Mouse (Mus musculus) heart, postnatal 36 days (tissue): ENCODE measurements around the gene Abca13. TPM values are rescaled to one million over a fixed set of nuclear protein-coding genes. Genes with fewer than 3 reads are reported as not detected.
"Not testable (repeated sequence)": the region's sequence is repeated elsewhere in the genome, so short reads cannot be mapped to it uniquely, and the experiment has no call there.

Source experiments
- DNase-seq, 2 experiments: peaks; one replicate each; pipeline ENCODE4 v3.0.0; 2021 to 2022
- intact Hi-C: fragments of 180-260 bp; cut with DNase I; formaldehyde crosslinking; loops from one replicate; pipeline ENCODE4 v1.15.1; 2025
- total RNA-seq, 2 experiments: library from RNA; stranded (reverse); gene quantifications; 2 replicates each; pipeline ENCODE4 v1.2.3; 2021

The Abca13 gene
- total RNA-seq, 2 experiments from 2014 or later: not detected

- no peak for DNase-seq
- intact Hi-C loops: no loop called here
These were observed 93.5 kb downstream of the Abca13 start for GRCm38 (mm10) chr11:9285204-9285603.

- DNase-seq: no peak
- intact Hi-C loops: no loop called here
These were observed 94.0 kb downstream of the Abca13 start for GRCm38 (mm10) chr11:9285759-9286158.

DNA sequence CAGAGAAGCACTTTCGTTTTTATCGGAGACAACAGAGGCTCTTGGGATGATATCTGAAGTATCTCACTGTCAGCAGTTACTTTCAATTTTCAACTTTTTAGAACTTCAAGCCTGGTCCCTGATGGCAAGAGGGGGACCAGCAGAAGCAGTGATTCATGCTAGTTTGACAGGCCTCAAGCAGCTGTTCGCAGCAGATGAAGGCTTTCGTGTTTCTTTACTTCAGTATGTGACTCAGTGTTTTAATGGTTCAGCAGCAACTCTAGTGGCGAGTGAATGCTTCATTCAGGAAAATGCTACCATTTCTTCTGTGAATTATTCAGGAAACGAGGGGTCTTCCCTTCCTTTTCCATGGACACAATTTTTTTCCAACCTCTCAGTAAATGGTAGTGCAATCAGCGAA lies 99.4 kb downstream of the Abca13 start:
- DNase-seq: no peak
- intact Hi-C loops: no loop called here

- intact Hi-C loops: no loop called here
- no peak for DNase-seq
These were observed 107.9 kb downstream of the Abca13 start for GRCm38 (mm10) chr11:9299615-9300014.

DNA sequence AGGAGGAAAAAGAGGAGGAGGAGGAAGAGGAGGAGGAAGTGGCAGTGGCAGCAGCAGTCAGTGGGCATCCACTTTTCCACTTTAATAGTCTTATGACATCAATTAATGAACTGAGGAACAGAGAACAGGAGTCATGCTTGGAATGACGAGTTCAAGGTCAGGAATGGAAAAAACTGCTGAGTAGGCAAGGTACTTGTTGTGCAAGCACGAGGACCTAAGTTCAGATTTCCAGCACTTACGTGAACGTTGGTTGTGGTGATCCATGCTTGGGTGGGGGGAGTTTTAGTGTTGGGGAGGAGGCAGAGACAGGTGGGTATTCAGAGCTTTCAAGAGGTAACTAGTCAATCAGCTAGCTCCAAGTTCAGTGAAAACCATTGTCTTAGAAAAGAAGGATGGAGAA lies 113.7 kb downstream of the Abca13 start:
- intact Hi-C loops: no loop called here
- no peak for DNase-seq

DNA sequence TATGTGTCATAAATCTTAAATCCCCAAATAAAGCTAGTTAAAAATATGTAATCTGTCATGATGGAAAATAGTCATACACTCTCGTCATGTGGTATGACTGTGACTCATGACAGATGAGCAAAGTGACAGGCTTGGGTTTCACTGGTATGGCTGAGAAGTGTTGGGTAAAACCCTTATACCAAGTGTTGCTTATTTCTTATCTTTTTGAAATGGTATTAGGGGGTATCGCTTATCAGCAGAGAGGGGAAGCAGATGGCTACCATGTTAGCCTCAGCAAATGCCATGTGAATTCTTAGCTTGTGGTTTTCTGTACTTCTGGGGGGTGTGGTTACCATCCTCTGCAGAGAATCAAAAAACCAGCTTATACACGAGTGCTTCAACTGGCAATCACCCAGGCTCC lies 124.8 kb downstream of the Abca13 start:
- intact Hi-C loops: loop anchor here (2.0 to 5.0 kb wide), 2 partner anchors 1814 to 1906 kb away; no protein-coding TSS in a partner anchor
- no peak for DNase-seq

DNA sequence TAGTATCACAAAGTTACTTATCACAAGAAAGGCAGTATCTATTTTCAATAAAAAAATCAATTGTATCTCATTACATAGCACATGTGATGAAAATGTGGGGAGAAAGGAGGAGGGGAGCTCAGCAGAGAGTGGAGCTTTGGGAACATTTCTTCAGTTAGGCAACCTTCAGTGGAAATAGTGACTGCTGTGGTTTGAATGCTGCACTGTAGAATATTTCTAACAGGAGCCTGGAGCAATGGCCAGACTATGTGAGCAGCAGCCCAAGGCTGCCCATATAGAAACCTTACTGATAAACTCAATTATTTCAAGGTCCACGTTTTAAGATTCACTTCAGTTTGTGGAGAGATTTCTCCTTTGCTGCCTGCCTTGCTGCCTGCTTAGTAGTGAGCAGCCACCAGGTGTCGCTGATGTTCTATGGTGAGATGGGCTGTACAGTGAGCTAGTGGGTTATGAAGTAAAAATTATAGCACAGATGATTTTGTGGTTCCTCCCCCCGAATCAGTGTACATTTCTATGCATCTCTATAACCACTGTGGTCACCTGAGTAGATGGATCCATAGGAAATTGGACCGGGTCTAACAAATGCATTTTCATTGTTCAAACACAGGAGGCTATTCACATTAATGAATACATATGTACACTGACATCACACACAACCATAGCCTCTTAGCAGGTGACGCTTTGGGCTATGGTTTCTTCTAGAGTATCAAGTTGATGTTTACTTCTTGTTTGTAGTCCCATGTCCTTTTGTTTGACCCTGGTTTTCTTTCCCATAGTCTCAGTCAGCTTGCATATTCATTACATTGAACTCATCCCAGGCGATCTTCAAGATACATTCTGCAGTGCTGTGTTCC lies 125.6 kb downstream of the Abca13 start:
- intact Hi-C loops: loop anchor here (2.0 to 5.0 kb wide), 2 partner anchors 1813 to 1905 kb away; no protein-coding TSS in a partner anchor
- DNase-seq: peak; percentile 38 to 73

DNA sequence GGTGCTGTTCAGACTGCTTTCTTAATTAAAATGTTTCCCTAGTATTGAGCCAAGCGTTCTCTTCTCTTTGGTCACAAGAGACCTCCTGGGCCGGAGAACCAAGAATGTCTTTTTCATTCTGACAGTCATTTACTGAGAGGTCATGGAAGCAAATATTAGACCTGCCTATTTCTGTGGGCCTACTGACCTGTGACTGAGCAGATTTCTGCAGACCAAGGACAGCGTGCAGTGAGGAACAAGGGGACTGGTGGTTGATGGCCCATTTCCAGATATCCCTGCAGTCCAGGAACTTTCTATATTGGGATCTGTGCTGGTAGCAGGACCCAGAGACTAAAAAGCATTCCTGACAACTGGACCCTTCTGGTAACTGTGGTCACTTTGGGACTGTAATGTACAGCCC lies 146.4 kb downstream of the Abca13 start:
- DNase-seq: peak; percentile 2 to 17
- intact Hi-C loops: no loop called here

- DNase-seq: peak; percentile 4
- intact Hi-C loops: loop anchor here (10.0 kb wide), 1 partner anchor 77 kb away; no protein-coding TSS in a partner anchor
These were observed 156.0 kb downstream of the Abca13 start for GRCm38 (mm10) chr11:9347724-9348123.

GRCm38 (mm10) chr11:9373160-9373559 lies 181.4 kb downstream of the Abca13 start:
- intact Hi-C loops: no loop called here
- no peak for DNase-seq

GRCm38 (mm10) chr11:9374426-9374825 lies 182.7 kb downstream of the Abca13 start:
- intact Hi-C loops, DNase-seq: not testable (repeated sequence)

- intact Hi-C loops: no loop called here
These were observed 196.8 kb downstream of the Abca13 start for GRCm38 (mm10) chr11:9388520-9388919.

DNA sequence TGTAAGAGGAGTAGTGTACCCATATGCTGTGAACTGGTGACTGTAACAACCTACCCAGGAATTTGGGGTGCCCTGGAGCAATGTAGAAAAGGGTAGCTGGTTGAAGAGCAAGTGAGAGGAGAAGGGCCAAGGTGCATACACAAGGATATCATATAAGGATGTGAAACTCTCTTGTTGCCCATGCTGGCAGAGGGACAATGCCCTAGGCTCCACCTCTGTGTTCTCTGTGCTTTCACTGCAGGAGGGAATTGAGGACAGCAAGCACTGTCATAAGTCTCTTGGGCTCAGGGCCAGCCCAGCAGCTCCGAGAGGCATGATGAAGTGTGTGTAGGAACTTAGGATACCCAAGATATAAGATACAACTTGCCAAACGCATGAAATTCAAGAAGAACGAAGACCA lies 225.2 kb downstream of the Abca13 start:
- intact Hi-C loops: no loop called here
- DNase-seq: no peak

More at GRCm38 (mm10) chr11:9388520-9388919, 196.8 kb downstream of the Abca13 start:
- no peak for DNase-seq

GRCm38 (mm10) chr11:9420205-9420604 lies 228.5 kb downstream of the Abca13 start:
- no peak for DNase-seq
- intact Hi-C loops: loop anchor here (10.0 kb wide), 1 partner anchor 75 kb away; no protein-coding TSS in a partner anchor

GRCm38 (mm10) chr11:9427411-9427810 lies 235.7 kb downstream of the Abca13 start:
- DNase-seq: peak; percentile 29 to 36
- intact Hi-C loops: loop anchor here (10.0 kb wide), 1 partner anchor 83 kb away; no protein-coding TSS in a partner anchor

GRCm38 (mm10) chr11:9432807-9433206 lies 241.1 kb downstream of the Abca13 start:
- DNase-seq: no peak
- intact Hi-C loops: no loop called here

DNA sequence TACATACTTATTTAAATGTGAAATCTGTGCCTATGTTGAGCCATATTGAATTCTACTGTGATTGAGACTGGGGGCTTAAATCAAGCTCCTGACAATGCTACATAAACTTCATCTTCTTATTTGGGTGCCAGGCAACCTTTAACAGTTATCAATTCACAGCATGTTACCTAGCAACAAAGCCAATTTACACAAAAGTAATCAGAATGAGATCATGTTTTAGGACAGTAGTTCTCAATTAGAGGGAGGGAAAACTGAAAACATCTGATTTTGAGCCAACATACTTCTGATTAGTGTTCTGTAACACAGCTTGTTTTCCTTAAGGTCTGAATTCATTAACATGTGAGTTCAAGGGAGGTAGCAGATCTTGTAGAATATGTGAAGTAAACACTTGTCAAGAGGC lies 244.9 kb downstream of the Abca13 start:
- intact Hi-C loops: no loop called here

DNA sequence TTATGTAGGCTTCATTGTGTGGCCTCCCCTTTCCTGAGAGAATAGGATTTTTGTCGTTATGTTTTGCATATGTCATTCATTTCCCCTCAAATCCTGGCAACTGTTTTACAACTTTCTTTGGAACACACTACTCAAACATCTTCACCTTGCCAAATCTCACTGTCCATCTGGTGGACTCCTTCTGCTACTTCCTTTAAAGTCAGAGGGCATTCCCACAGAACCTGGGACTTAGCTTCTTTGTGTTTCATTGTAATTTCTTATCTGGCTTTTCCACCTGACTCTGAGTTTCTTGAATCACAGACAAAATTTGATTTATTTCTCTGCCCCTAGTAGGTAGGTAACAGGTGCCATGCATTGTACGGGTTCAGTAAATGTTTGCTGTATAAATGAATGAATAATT lies 248.0 kb downstream of the Abca13 start:
- intact Hi-C loops: no loop called here

More for the DNA sequence above, 244.9 kb downstream of the Abca13 start:
- no peak for DNase-seq

DNA sequence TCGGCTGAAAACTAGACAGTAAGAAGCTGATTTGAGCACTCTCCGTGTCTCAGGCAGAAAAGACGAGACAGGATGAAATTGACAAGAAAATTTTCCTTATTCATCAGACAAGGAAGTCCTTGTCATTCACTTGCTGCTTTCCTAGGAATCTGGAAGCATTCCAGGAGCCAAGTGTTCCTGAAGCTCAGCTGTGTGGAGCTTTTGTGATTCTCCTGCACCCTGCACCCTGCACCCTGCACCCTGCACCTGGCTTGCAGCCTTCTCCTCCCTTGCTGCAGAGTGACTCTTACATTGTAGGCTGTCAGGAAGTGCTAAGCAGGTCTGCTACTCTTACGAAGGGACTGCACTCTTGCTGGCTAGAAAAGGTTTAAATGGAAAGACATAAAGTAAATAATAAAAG lies 249.4 kb downstream of the Abca13 start:
- intact Hi-C loops: no loop called here
- no peak for DNase-seq

More for the DNA sequence above, 248.0 kb downstream of the Abca13 start:
- no peak for DNase-seq

DNA sequence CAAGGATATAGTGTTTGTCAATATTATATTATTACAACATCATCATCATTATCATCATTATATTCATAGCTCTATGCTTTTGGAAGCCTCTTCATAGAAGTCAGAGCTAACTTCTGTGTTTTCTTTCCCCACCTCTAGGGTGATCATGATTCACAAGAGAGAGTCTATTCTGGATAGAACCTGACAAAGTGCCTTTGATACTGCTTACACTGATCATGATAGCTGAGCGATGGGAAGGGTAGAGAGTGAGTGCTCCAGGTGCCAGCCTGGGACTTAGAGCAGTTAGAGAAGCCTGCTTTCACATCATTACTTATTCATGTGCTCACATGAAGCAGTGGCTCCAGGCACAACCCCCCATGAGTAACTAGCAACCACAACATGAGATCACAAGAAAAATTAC lies 280.7 kb downstream of the Abca13 start:
- intact Hi-C loops: no loop called here
- no peak for DNase-seq

DNA sequence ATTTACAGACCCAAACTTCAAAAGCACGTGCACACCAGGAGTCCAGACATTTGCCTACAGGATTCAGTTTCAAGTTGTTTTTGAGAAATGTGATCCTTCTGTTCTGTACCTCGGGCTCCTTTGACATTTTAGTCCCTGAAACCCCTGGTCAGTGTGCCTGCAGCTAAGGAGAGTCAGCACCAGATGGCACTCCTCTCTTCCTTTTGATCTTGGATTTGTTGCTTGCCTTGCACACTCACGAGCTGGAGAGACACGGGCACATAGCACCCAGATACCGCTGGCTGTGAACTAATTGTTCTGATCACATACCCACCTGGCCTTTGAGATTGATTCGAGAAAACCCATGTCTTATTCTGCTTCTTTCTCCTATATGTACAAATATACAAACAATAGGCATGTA lies 289.8 kb downstream of the Abca13 start:
- peak; percentile 3 to 4 for DNase-seq
- intact Hi-C loops: loop anchor here (10.0 kb wide), 1 partner anchor 1653 kb away; no protein-coding TSS in a partner anchor
